Mouse (Mus musculus): ENCODE data around the gene Cib1.

GRCm38 (mm10) chr7:80180202-80180601 is 52.4 kb downstream of the Cib1 start:
- no peak for TF ChIP-seq CTCF (IDR thresholded peaks at IDR 0.05; ENCODE audit: extremely low read depth, insufficient read depth, low read length)
- TF ChIP-seq POLR2A (IDR thresholded peaks at IDR 0.05; ENCODE audit: extremely low read depth, insufficient read depth, low read length): no peak
